9 mouse cellular contexts compared by ENCODE assay signal in the genomic region with DNA sequence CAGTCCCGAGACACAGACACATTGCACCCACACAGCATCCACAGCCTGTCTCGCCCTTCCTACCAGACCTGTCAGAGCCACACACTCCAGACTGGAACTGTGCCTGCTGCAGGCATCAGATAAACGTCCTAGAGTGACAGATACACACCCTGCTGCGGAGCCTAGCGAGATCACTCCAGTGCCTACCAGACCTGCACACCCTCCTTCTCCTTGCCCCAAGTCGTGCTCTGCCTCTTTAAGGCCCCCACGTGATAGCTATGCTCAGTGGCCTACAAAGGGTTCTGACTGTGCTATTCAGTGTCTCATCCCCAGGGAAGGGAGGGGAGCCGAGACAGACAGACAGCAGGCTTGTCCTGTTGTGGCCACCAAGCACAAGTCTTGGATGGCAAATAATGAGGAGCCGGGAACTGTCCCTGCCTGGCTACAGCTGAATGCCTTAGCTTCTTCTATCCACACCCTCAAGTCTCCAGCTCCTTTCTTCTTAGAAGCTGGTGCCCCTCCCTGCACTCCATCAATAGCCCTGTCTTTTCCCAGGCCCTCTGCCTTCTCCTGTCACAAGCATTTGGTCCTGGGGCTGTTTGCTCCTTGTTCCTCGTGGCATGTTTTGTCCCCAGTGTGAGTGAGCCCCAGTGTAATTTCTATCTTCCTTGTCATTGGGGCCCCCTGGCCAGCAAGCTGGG. TPM values are rescaled to one million over a fixed set of nuclear protein-coding genes. Genes with fewer than 3 reads are reported as not detected.
A peak's percentile ranks its signal among the peaks of the same experiment; 100 is the strongest.
DNase-seq lines count a peak whose midpoint lies in the region; ATAC-seq and TF ChIP-seq lines count a peak whose summit lies in the region.
"Had no signal": no experiment of that assay in that cellular context is flagged by ENCODE, and none has a peak within 500 bp of the region (broad histone marks: within the 10 kb centered on the region; RNA-seq: fewer than 3 reads in every experiment).

No protein-coding gene starts in this region.

- H3K4me3 ChIP-seq in heart, embryonic 13.5 days, result no peak overlapping the region
- no peak overlapping the region for H3K4me3 ChIP-seq in layer of hippocampus, adult 2 months
- no peak overlapping the region for H3K4me3 ChIP-seq in midbrain, embryonic 13.5 days (replicated peaks)
- no peak overlapping the region for H3K4me3 ChIP-seq in intestine, postnatal 0 days (ENCODE audit: low read depth, low read length)

- peaks cover 38% of the 10 kb centered on the region for H3K4me1 ChIP-seq in heart, embryonic 13.5 days
- H3K4me1 ChIP-seq in midbrain, embryonic 13.5 days (replicated peaks), result peaks cover 56% of the 10 kb centered on the region
- H3K4me1 ChIP-seq in intestine, postnatal 0 days (replicated peaks; ENCODE audit: control insufficient read depth, insufficient read depth, low read length), result peaks cover 8% of the 10 kb centered on the region; the same call in 1 of the 2 replicates

- peaks cover 74% of the 10 kb centered on the region for H3K36me3 ChIP-seq in heart, embryonic 13.5 days
- H3K36me3 ChIP-seq in midbrain, embryonic 13.5 days, result peaks cover 83% of the 10 kb centered on the region
- peaks cover 57% of the 10 kb centered on the region for H3K36me3 ChIP-seq in intestine, postnatal 0 days (ENCODE audit: control insufficient read depth, insufficient read depth)

- H3K4me2 ChIP-seq in heart, embryonic 13.5 days, result no peak overlapping the region
- H3K4me2 ChIP-seq in midbrain, embryonic 13.5 days (replicated peaks), result peak overlapping the region; percentile 4; the same call in 1 of the 2 replicates
- no peak overlapping the region for H3K4me2 ChIP-seq in intestine, postnatal 0 days (replicated peaks; ENCODE audit: low read depth)

- TF ChIP-seq CTCF in layer of hippocampus, adult 2 months (conservative IDR thresholded peaks at IDR 0.05), result no peak
- TF ChIP-seq CTCF in intestine, postnatal 0 days (IDR thresholded peaks at IDR 0.05; ENCODE audit: low read depth), result no peak

- peak overlapping the region; percentile 33 for H3K27ac ChIP-seq in heart, embryonic 13.5 days (replicated peaks)
- H3K27ac ChIP-seq in layer of hippocampus, adult 2 months, result peak overlapping the region; percentile 47
- H3K27ac ChIP-seq in midbrain, embryonic 13.5 days, result peak overlapping the region; percentile 81
- no peak overlapping the region for H3K27ac ChIP-seq in intestine, postnatal 0 days (ENCODE audit: low read depth, low read length)

- no peak for ATAC-seq in heart, embryonic 13.5 days (ENCODE audit: extremely low read depth, insufficient number of reproducible peaks, low FRiP score, low TSS enrichment)
- peak; percentile 75 for ATAC-seq in midbrain, embryonic 13.5 days
- no peak for ATAC-seq in intestine, postnatal 0 days

- 26% methylated on average over 10 of the region's 10 CpGs for WGBS in heart, embryonic 13.5 days
- WGBS in midbrain, embryonic 13.5 days, result 7% methylated on average over 10 of the region's 10 CpGs
- 42% methylated on average over 10 of the region's 10 CpGs for WGBS in intestine, postnatal 0 days

- intact Hi-C loops in heart, postnatal 36 days (cut with DNase I), result loop anchor here (2.0 kb wide), 1 partner anchor 87 kb away; no protein-coding TSS in a partner anchor

- DNase-seq in heart, postnatal 36 days, result no peak
- peak; percentile 47 for DNase-seq in embryo, embryonic 11 days
- DNase-seq in layer of hippocampus, adult 2 months (ENCODE audit: low spot score in 2 of 2), result peak; percentile 35 to 48
- DNase-seq in ovary, postnatal 10 days (ENCODE audit: low spot score), result no peak
- no peak for DNase-seq in right cerebral cortex, postnatal 4 days

- H3K9ac ChIP-seq in heart, embryonic 13.5 days, result peak overlapping the region; percentile 55
- peak overlapping the region; percentile 50 for H3K9ac ChIP-seq in midbrain, embryonic 13.5 days (replicated peaks)
- H3K9ac ChIP-seq in intestine, postnatal 0 days (ENCODE audit: low read depth, low read length), result no peak overlapping the region

- no peaks in the 10 kb centered on the region for H3K9me3 ChIP-seq in heart, embryonic 13.5 days
- H3K9me3 ChIP-seq in midbrain, embryonic 13.5 days, result no peaks in the 10 kb centered on the region
- no peaks in the 10 kb centered on the region for H3K9me3 ChIP-seq in intestine, postnatal 0 days (ENCODE audit: control insufficient read depth)

- no peaks in the 10 kb centered on the region for H3K27me3 ChIP-seq in heart, embryonic 13.5 days (replicated peaks)
- H3K27me3 ChIP-seq in midbrain, embryonic 13.5 days, result no peaks in the 10 kb centered on the region
- H3K27me3 ChIP-seq in intestine, postnatal 0 days (replicated peaks; ENCODE audit: control insufficient read depth, insufficient read depth, low read length), result no peaks in the 10 kb centered on the region

RNA-seq across cellular contexts. Expression of gene Golt1a, which starts 41.6 kb away (rescaled TPM):
- 0.13 and 0.18 TPM in 2 replicates for polyA plus RNA-seq in heart, embryonic 13.5 days (2015; fragmentation: Nextera tagmentation; extraction: Ambion mirVana)
- not detected for total RNA-seq in heart, postnatal 36 days (2021)
- not detected for total RNA-seq in layer of hippocampus, adult 2 months (2021)
- polyA plus RNA-seq in midbrain, embryonic 13.5 days (2015; fragmentation: Nextera tagmentation; extraction: Ambion mirVana), result not detected in 2 replicates
- 164 and 187 TPM in 2 replicates for polyA plus RNA-seq in intestine, postnatal 0 days (2015; fragmentation: Nextera tagmentation; extraction: Ambion mirVana)
- total RNA-seq: ES-E14 had no signal

RNA-seq across cellular contexts. Expression of gene Kiss1, which starts 53.7 kb away (rescaled TPM):
- polyA plus RNA-seq in heart, embryonic 13.5 days (2015; fragmentation: Nextera tagmentation; extraction: Ambion mirVana), result 0.60 TPM in 1 of 2 replicates, not detected in the other
- total RNA-seq in heart, postnatal 36 days (2021), result not detected
- total RNA-seq in layer of hippocampus, adult 2 months (2021), result not detected
- polyA plus RNA-seq in midbrain, embryonic 13.5 days (2015; fragmentation: Nextera tagmentation; extraction: Ambion mirVana), result not detected in 2 replicates
- not detected in 2 replicates for polyA plus RNA-seq in intestine, postnatal 0 days (2015; fragmentation: Nextera tagmentation; extraction: Ambion mirVana)
- total RNA-seq: ES-E14 had no signal

Comparison
In these comparisons a context has a peak if more than half of its experiments do, and no peak if none do; other contexts are left out.
1. DNase-seq: peak in embryo, embryonic 11 days (single experiment) and layer of hippocampus, adult 2 months (2 of 2); none in heart, postnatal 36 days (0 of 2), ovary, postnatal 10 days (single experiment) and right cerebral cortex, postnatal 4 days (single experiment).
2. RNA of gene Golt1a, which starts 41.6 kb away (polyA plus RNA-seq): 164 to 187 TPM in intestine, postnatal 0 days; 0.13 to 0.18 TPM in heart, embryonic 13.5 days and not detected in midbrain, embryonic 13.5 days; every median in the first group is over 100 times any median in the second.